Mouse (Mus musculus) ES-Bruce4 (cell line): ENCODE results near the gene Kmt2c.

Experiments used
- CTCF ChIP-seq: IDR thresholded peaks from one replicate; pipeline ENCODE4 v1.8.1; 2011; ENCODE audit warnings: low read depth, low read length
- EP300 ChIP-seq: IDR thresholded peaks from 2 replicates; pipeline ENCODE4 v1.6.1; 2011; ENCODE audit warnings: low read depth, low read length; ENCODE audit not compliant: insufficient read depth

GRCm38 (mm10) chr5:25254491-25254890 is 244.1 kb downstream of the Kmt2c start:
- TF ChIP-seq CTCF, result no peak
- no peak for TF ChIP-seq EP300
